Mouse (Mus musculus): ENCODE results near the gene 1700061G19Rik.
A peak's percentile ranks its signal among the peaks of the same experiment; 100 is the strongest.

DNA sequence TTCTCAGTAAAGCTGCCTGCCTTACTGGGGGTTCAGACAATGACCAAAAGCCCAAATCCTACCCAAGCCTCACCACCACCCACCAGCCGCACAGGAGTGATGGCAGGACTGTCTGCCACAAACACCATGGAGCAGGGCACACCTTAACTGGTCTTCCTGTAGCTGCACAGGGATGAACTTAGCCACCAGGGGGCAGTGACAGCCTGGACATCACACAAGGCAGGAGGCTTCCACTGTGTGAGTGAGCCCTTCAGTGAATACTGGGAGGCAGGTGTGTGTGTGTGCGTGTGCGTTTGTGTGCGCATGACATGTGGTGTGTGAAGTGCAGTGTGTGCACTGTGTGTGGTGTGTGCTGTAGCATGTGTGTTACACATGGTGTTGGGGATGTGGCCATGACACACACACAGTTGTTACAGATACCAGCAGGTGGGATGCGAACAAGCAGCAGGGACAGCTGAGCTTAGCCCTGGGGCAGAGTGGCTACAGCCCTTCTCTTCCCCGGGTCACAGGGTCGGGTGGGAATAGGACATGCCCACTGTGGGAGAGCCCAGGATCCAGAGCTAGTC lies 22.4 kb downstream of the 1700061G19Rik start:
- TF ChIP-seq CTCF (IDR thresholded peaks at IDR 0.05; ENCODE audit: low read depth, low read length) (peak; percentile 67), POLR2A (IDR thresholded peaks at IDR 0.05; ENCODE audit: borderline replicate concordance, low read depth, low read length) (no peak)

Measured in bone marrow macrophage, adult 2 months (primary cell).